Mouse (Mus musculus): ENCODE results near the gene Chrd.

Gene Chrd

GRCm38 (mm10) chr16:20733731-20734730, 1.1 kb downstream of the Chrd start, which contains the start of gene Thpo:
Gene Thpo (minus strand): TSS chr16:20734511.
- DNase-seq (ENCODE audit: low read depth) = no peak

GRCm38 (mm10) chr16:20735651-20736050, 2.7 kb downstream of the Chrd start:
- DNase-seq (ENCODE audit: low read depth) = no peak

GRCm38 (mm10) chr16:20736168-20736567, 3.2 kb downstream of the Chrd start:
- no peak for DNase-seq (ENCODE audit: low read depth)

- no peak for DNase-seq (ENCODE audit: low read depth)
Observed at GRCm38 (mm10) chr16:20736823-20737222, 3.9 kb downstream of the Chrd start.

GRCm38 (mm10) chr16:20739845-20740244, 6.9 kb downstream of the Chrd start:
- DNase-seq (ENCODE audit: low read depth) = no peak

- DNase-seq (ENCODE audit: low read depth) = no peak
Observed at GRCm38 (mm10) chr16:20746641-20747040, 13.7 kb downstream of the Chrd start.

- no peak for DNase-seq (ENCODE audit: low read depth)
Observed at GRCm38 (mm10) chr16:20750518-20750917, 17.6 kb downstream of the Chrd start.

- no peak for DNase-seq (ENCODE audit: low read depth)
Observed at GRCm38 (mm10) chr16:20756052-20756451, 23.1 kb downstream of the Chrd start.

- no peak for DNase-seq (ENCODE audit: low read depth)
Observed at GRCm38 (mm10) chr16:20757385-20757784, 24.5 kb downstream of the Chrd start.

- DNase-seq (ENCODE audit: low read depth) = peak; percentile 22
Observed at GRCm38 (mm10) chr16:20761681-20762080, 28.8 kb downstream of the Chrd start.

GRCm38 (mm10) chr16:20765244-20765643, 32.3 kb downstream of the Chrd start:
- DNase-seq (ENCODE audit: low read depth) = peak; percentile 40

- no peak for DNase-seq (ENCODE audit: low read depth)
Observed at GRCm38 (mm10) chr16:20775021-20775420, 42.1 kb downstream of the Chrd start.

GRCm38 (mm10) chr16:20779846-20780245, 46.9 kb downstream of the Chrd start:
- DNase-seq (ENCODE audit: low read depth) = no peak

GRCm38 (mm10) chr16:20781101-20781630, 48.2 kb downstream of the Chrd start:
- DNase-seq (ENCODE audit: low read depth) = no peak

- DNase-seq (ENCODE audit: low read depth) = no peak
Observed at GRCm38 (mm10) chr16:20783891-20784290, 51.0 kb downstream of the Chrd start.

GRCm38 (mm10) chr16:20784754-20785153, 51.8 kb downstream of the Chrd start:
- no peak for DNase-seq (ENCODE audit: low read depth)

GRCm38 (mm10) chr16:20786556-20786955, 53.6 kb downstream of the Chrd start:
- DNase-seq (ENCODE audit: low read depth) = no peak

- no peak for DNase-seq (ENCODE audit: low read depth)
Observed at GRCm38 (mm10) chr16:20791803-20792202, 58.9 kb downstream of the Chrd start.

All from c-Kit-positive CD71-positive TER-119-negative erythroid progenitor cells, embryonic 14.5 days (primary cell).